Mouse (Mus musculus): ENCODE results near the gene Olfr1129. TPM values are rescaled to one million over a fixed set of nuclear protein-coding genes. Genes with fewer than 3 reads are reported as not detected.

Olfr1129 gene
- polyA plus RNA-seq, 1 experiment from 2014 or later = not detected

Other genes starting within 250 kb of the Olfr1129 start
- gene Olfr1120, start 219.1 kb upstream of the Olfr1129 start, polyA plus RNA-seq (2014; fragmentation: Nextera tagmentation; extraction: Ambion mirVana) = not detected in 2 replicates
- gene Olfr1121, start 204.0 kb upstream of the Olfr1129 start, polyA plus RNA-seq (2014; fragmentation: Nextera tagmentation; extraction: Ambion mirVana) = not detected in 2 replicates
- gene Olfr1122, start 188.1 kb upstream of the Olfr1129 start, polyA plus RNA-seq (2014; fragmentation: Nextera tagmentation; extraction: Ambion mirVana) = not detected in 2 replicates
- gene Olfr1123, start 157.3 kb upstream of the Olfr1129 start, polyA plus RNA-seq (2014; fragmentation: Nextera tagmentation; extraction: Ambion mirVana) = not detected in 2 replicates
- not detected in 2 replicates for gene Olfr1124, start 143.6 kb upstream of the Olfr1129 start, polyA plus RNA-seq (2014; fragmentation: Nextera tagmentation; extraction: Ambion mirVana)
- gene Olfr1126, start 119.9 kb upstream of the Olfr1129 start, polyA plus RNA-seq (2014; fragmentation: Nextera tagmentation; extraction: Ambion mirVana) = not detected in 2 replicates
- not detected in 2 replicates for gene Pramel7, start 76.8 kb upstream of the Olfr1129 start, polyA plus RNA-seq (2014; fragmentation: Nextera tagmentation; extraction: Ambion mirVana)
- gene Pramel6, start 67.3 kb upstream of the Olfr1129 start, polyA plus RNA-seq (2014; fragmentation: Nextera tagmentation; extraction: Ambion mirVana) = not detected in 2 replicates
- gene Olfr153, start 42.1 kb upstream of the Olfr1129 start, polyA plus RNA-seq (2014; fragmentation: Nextera tagmentation; extraction: Ambion mirVana) = not detected in 2 replicates
- gene Olfr1128, start 28.4 kb upstream of the Olfr1129 start, polyA plus RNA-seq (2014; fragmentation: Nextera tagmentation; extraction: Ambion mirVana) = not detected in 2 replicates
- not detected in 2 replicates for gene Olfr1130, start 32.3 kb downstream of the Olfr1129 start, polyA plus RNA-seq (2014; fragmentation: Nextera tagmentation; extraction: Ambion mirVana)
- gene Olfr1131, start 53.2 kb downstream of the Olfr1129 start, polyA plus RNA-seq (2014; fragmentation: Nextera tagmentation; extraction: Ambion mirVana) = not detected in 2 replicates
- not detected in 2 replicates for gene Olfr1132, start 63.6 kb downstream of the Olfr1129 start, polyA plus RNA-seq (2014; fragmentation: Nextera tagmentation; extraction: Ambion mirVana)
- gene Olfr1133, start 73.5 kb downstream of the Olfr1129 start, polyA plus RNA-seq (2014; fragmentation: Nextera tagmentation; extraction: Ambion mirVana) = not detected in 2 replicates
- gene Olfr1134, start 84.6 kb downstream of the Olfr1129 start, polyA plus RNA-seq (2014; fragmentation: Nextera tagmentation; extraction: Ambion mirVana) = not detected in 2 replicates
- gene Olfr1135, start 99.8 kb downstream of the Olfr1129 start, polyA plus RNA-seq (2014; fragmentation: Nextera tagmentation; extraction: Ambion mirVana) = not detected in 2 replicates
- gene Olfr1136, start 120.0 kb downstream of the Olfr1129 start, polyA plus RNA-seq (2014; fragmentation: Nextera tagmentation; extraction: Ambion mirVana) = not detected in 2 replicates
- gene Olfr1137, start 139.3 kb downstream of the Olfr1129 start, polyA plus RNA-seq (2014; fragmentation: Nextera tagmentation; extraction: Ambion mirVana) = not detected in 2 replicates
- gene Olfr1138, start 166.1 kb downstream of the Olfr1129 start, polyA plus RNA-seq (2014; fragmentation: Nextera tagmentation; extraction: Ambion mirVana) = not detected in 2 replicates
- gene Olfr1140, start 169.8 kb downstream of the Olfr1129 start, polyA plus RNA-seq (2014; fragmentation: Nextera tagmentation; extraction: Ambion mirVana) = not detected in 2 replicates
- not detected in 2 replicates for gene Olfr1141, start 180.1 kb downstream of the Olfr1129 start, polyA plus RNA-seq (2014; fragmentation: Nextera tagmentation; extraction: Ambion mirVana)
- not detected in 2 replicates for gene Olfr152, start 205.6 kb downstream of the Olfr1129 start, polyA plus RNA-seq (2014; fragmentation: Nextera tagmentation; extraction: Ambion mirVana)
- not detected in 2 replicates for gene Olfr1143, start 226.7 kb downstream of the Olfr1129 start, polyA plus RNA-seq (2014; fragmentation: Nextera tagmentation; extraction: Ambion mirVana)
- not detected in 2 replicates for gene Olfr1145, start 235.9 kb downstream of the Olfr1129 start, polyA plus RNA-seq (2014; fragmentation: Nextera tagmentation; extraction: Ambion mirVana)